Mouse (Mus musculus) Patski (cell line): Measurements from ENCODE around the gene Suds3. TPM values are rescaled to one million over a fixed set of nuclear protein-coding genes. Genes with fewer than 3 reads are reported as not detected.

Source experiments
- ATAC-seq: fragments of 100-300 bp; one replicate; pipeline ENCODE4 v1.8.0; 2021
- CTCF ChIA-PET: fragments of 350-600 bp; sonication (Branson Sonifier 250); formaldehyde crosslinking; loops from one replicate; lab custom pipeline; 2022; ENCODE audit warnings: inconsistent platforms; lab: Charles Lee
- POLR2A ChIA-PET: fragments of 350-600 bp; sonication (Branson Sonifier 250); formaldehyde crosslinking; loops from one replicate; lab custom pipeline; 2022; ENCODE audit warnings: antibody characterized with exemption, inconsistent platforms; lab: Charles Lee
- DNase-seq: peaks from one replicate; pipeline ENCODE4 v3.0.0-alpha.2; 2011; ENCODE audit warnings: low read depth, low spot score
- H3K27me3 ChIP-seq: fragments of 371-371 bp; one replicate; pipeline ENCODE4 v1.5.1; 2021
- CTCF ChIP-seq: fragments of 100-300 bp; IDR thresholded peaks from one replicate; pipeline ENCODE4 v1.5.1; 2021
- in situ Hi-C: fragments of 300-500 bp; cut with MboI; formaldehyde crosslinking; loops from 3 replicates; pipeline ENCODE4 v1.11.1; 2018; ENCODE audit warnings: low pct_unique_long_range_greater_than_20kb, mixed read lengths
- polyA plus RNA-seq: library from polyadenylated mRNA; unstranded; gene quantifications from one replicate; pipeline ENCODE4 v1.2.3, GENCODE M21; 2021

Gene Suds3
- polyA plus RNA-seq: 113 TPM

DNA sequence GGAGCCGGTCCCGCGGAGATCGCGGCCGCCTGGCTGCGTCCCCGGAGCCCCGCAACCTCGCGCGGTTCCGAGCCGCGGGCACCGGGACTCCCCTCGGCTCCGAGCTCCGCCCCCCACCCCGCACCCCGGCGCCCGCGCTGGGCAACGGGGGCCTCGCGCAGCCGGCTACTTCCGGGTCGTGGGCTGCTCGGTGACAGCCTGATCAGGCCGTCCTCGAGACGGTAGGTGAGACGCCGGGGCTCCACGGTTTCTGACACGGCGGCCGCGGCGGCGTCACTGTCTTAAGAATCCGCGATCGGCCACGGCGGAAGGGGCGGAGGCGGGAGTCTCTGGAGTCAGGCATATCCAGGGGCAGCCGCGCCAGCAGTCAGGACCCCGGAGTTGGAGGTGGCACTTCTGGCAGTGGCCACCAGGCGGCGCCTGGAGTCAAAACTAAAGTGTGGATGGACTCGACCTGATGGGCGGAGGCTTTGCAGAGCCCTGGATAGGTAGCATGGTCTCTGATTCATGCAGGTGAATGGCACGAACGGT, at the start of gene Suds3:
Gene Suds3 (minus strand): TSS at position 278 of the 531 bp plus-strand sequence.
- ChIA-PET CTCF (interaction anchor here (0.7 to 2.3 kb wide), 11 partner anchors 10 to 201 kb away, joined by 3 to 22 read pairs (median 4); partner anchors contain the start of gene Pebp1), POLR2A (interaction anchor here (1.0 kb wide), 1 partner anchor 165 kb away, joined by 3 read pairs; no protein-coding TSS in a partner anchor)
- no peaks in the 10 kb centered on the region for H3K27me3 ChIP-seq
- in situ Hi-C loops: loop anchor here (5.0 to 10.0 kb wide), 3 partner anchors 169 to 379 kb away; partner anchors contain the start of gene Pebp1
- DNase-seq (peak; percentile 59), ATAC-seq (peak; percentile 59)
- TF ChIP-seq CTCF: no peak

DNA sequence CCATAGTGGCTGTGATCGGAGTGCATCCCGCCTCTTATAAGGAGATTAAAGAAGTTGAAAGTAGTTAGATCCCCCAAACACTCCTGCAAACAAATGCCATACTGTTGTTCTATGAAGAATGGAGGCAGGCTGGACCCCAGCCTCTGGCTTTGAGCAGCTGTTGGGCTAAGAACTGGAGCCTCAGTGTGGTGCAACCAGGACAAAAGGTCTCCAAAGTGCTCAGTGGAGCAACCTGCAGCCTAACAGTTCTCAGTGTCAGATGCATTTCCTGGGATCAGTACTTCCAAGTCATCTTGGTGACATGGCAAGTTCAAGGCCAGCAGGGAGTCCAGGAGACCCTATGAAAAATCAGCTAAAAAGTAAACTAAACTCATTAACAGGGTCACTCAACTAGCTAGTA, 49.0 kb upstream of the Suds3 start:
- DNase-seq (no peak), ATAC-seq (no peak)
- in situ Hi-C loops: no loop called here
- CTCF ChIA-PET: no interaction called here
- no peaks in the 10 kb centered on the region for H3K27me3 ChIP-seq
- TF ChIP-seq CTCF: no peak
- POLR2A ChIA-PET: interaction anchor here (0.7 kb wide), 1 partner anchor 8 kb away, joined by 3 read pairs; no protein-coding TSS in a partner anchor

DNA sequence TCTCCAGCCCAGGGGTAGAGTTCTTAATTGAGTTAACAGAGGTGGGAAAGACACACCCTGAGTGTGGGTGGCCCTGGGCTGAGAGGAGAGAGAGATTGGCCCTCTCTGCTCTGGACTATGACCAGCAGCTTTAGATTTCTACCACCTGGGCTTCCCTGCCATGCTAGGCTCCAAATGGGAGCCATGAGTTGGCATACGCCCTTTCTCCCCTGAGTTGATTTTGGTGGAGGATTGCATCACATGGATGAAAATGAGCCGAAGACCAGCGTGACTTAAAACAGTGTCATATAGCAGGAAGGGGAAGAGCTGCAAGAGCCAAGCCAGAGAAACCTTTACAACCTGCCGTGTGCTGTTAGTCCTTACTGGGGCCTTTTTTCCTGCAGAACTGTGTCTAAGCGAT, 48.6 kb upstream of the Suds3 start:
- no peaks in the 10 kb centered on the region for H3K27me3 ChIP-seq
- ChIA-PET CTCF (no interaction called here), POLR2A (interaction anchor here (0.7 kb wide), 1 partner anchor 9 kb away, joined by 3 read pairs; no protein-coding TSS in a partner anchor)
- in situ Hi-C loops: no loop called here
- ATAC-seq (no peak), DNase-seq (no peak)
- no peak for TF ChIP-seq CTCF

DNA sequence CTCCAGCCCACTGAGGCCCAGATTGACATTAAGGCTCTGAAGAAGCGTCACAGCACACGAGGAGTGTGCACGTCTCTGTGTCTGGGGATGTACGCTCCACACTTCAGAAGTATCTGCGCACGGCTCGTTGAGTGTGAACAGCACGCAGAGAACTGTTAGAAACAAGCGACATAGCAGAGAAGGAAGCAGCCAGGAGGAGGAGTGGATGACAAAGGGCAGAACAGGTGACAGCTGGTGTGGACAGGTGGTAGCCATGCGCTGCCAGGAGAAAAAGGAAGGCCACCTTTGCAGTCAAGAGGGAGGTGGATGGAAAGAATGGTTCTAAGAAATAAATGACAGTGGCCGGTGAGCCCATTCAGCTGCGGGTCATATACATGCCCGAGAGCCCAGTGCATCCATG, 47.9 kb upstream of the Suds3 start:
- DNase-seq: no peak
- POLR2A ChIA-PET: no interaction called here
- no peak for TF ChIP-seq CTCF
- in situ Hi-C loops: no loop called here
- no peaks in the 10 kb centered on the region for H3K27me3 ChIP-seq
- CTCF ChIA-PET: no interaction called here
- no peak for ATAC-seq

DNA sequence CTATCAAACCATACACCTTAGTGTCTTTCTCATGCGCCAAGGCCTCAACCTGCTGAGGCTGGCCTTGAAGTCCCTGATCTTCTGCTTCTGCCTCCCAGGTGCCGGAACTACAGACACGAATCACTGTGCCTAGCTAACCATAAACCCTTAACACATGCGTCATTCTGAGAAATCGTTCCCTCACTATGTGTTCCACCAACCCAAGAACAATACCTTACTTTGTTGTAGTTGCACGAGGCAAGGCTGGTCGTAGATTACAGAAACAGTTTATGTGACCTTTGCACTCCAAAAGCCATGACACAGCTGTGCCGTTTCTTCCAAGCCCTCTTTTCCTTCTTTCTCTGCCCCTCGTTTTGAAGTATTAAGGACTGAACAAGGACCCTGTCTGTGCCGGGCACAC, 44.6 kb upstream of the Suds3 start:
- no peaks in the 10 kb centered on the region for H3K27me3 ChIP-seq
- no peak for TF ChIP-seq CTCF
- ChIA-PET CTCF (interaction anchor here (0.6 to 2.3 kb wide), 9 partner anchors 12 to 144 kb away, joined by 3 to 7 read pairs (median 3); partner anchors contain the start of gene Taok3), POLR2A (interaction anchor here (0.6 to 1.0 kb wide), 3 partner anchors 46 to 1239 kb away, joined by 3 to 7 read pairs (median 4); no protein-coding TSS in a partner anchor)
- DNase-seq (peak; percentile 10), ATAC-seq (no peak)
- in situ Hi-C loops: no loop called here

DNA sequence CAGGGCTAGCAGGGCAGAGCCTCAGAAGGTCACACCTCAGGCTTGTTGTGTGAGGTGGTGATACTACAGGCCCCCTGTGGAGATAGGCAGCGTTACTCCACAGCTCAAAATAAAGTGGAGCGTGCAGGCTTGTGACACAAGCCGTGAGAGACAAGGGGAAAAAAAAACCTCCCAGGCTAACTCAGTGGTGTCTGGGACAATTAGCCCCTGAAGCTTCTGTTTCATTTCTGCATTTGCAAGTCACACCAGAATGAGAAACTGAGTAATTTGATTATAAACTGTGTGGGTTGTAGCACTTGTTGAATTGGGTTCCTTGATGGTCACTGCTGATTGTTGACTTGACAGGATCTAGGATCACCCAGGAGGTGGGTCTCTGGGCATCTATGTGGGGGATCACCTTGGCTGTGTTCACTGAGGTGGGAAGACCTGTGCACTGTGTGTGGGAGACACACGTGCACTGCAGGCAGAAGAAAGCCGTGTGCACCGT, 43.9 kb upstream of the Suds3 start:
- TF ChIP-seq CTCF: no peak
- in situ Hi-C loops: loop anchor here (5.0 kb wide), 1 partner anchor 202 kb away; no protein-coding TSS in a partner anchor
- ChIA-PET CTCF (interaction anchor here (0.6 to 3.3 kb wide), 13 partner anchors 10 to 145 kb away, joined by 3 to 10 read pairs (median 3); partner anchors contain the start of gene Taok3), POLR2A (interaction anchor here (0.6 to 1.0 kb wide), 5 partner anchors 10 to 1240 kb away, joined by 3 to 7 read pairs (median 4); no protein-coding TSS in a partner anchor)
- H3K27me3 ChIP-seq: no peaks in the 10 kb centered on the region
- DNase-seq (no peak), ATAC-seq (peak; percentile 15)

DNA sequence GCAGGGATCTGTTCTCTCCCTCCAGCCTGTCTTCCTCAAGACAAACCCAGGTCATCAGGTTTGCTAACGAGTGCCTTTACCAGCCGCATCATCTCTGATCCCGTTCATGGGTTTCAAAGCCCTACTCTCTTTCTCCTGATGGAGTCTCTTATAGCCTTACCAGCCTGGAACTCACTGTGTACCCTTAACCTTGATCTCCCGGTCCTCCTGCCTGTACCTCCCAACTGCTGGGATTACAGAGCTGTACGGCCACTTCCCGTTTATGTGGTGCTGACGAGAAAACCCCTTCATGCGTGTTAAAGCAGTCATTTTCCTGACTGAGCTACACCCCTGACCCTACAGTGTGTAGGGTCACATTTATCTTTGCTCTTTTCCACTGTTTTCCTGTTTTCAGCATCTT, 43.4 kb upstream of the Suds3 start:
- no peak for TF ChIP-seq CTCF
- no peak for ATAC-seq

DNA sequence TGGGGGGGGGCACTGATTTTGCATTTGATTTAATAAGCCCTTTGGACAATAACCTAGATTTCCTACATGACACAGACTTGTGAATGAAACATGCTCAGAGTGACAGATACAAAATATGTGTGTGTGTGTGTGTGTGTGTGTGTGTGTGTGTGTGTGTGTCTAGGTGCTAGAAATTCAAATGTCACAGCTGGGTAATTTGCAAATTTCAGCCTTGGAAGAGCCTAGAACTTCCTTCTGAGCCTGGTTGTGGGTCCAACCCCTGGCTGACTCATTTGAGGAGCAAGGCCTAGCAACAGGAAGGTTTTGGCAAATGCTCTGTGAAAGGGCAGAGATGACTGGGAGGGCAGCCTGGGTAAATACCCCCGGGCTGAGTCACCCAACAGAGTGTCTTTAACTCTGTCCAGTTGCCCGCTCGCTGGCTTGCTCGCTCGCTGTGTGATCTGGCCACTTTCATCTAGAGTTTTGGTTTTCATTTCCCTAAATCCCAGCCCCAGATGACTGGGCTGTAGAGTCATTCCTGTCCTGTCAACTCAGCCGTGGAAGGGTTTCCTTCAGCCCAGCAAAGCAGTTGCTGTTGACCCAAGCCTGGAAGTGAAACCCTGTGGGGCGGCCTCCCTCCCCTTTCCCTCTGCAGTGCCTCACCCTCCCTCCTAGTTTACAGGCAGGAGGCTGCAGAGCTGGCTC, 42.6 kb upstream of the Suds3 start:
- no peaks in the 10 kb centered on the region for H3K27me3 ChIP-seq
- DNase-seq (peak; percentile 99), ATAC-seq (peak; percentile 97)
- TF ChIP-seq CTCF: no peak
- ChIA-PET CTCF (interaction anchor here (0.7 to 3.3 kb wide), 5 partner anchors 12 to 146 kb away, joined by 3 to 10 read pairs (median 4); no protein-coding TSS in a partner anchor), POLR2A (interaction anchor here (0.7 to 1.3 kb wide), 4 partner anchors 15 to 199 kb away, joined by 3 to 5 read pairs (median 3); partner anchors contain the start of gene Wsb2)
- in situ Hi-C loops: loop anchor here (5.0 kb wide), 1 partner anchor 204 kb away; no protein-coding TSS in a partner anchor

More for the DNA sequence above, 43.4 kb upstream of the Suds3 start:
- CTCF ChIA-PET: interaction anchor here (0.7 to 3.3 kb wide), 9 partner anchors 11 to 146 kb away, joined by 3 to 10 read pairs (median 3); partner anchors contain the start of gene Taok3
- POLR2A ChIA-PET: interaction anchor here (0.6 to 0.8 kb wide), 2 partner anchors 11 to 199 kb away, joined by 3 to 4 read pairs; no protein-coding TSS in a partner anchor
- no peaks in the 10 kb centered on the region for H3K27me3 ChIP-seq
- peak; percentile 28 for DNase-seq
- in situ Hi-C loops: loop anchor here (5.0 kb wide), 1 partner anchor 203 kb away; no protein-coding TSS in a partner anchor

DNA sequence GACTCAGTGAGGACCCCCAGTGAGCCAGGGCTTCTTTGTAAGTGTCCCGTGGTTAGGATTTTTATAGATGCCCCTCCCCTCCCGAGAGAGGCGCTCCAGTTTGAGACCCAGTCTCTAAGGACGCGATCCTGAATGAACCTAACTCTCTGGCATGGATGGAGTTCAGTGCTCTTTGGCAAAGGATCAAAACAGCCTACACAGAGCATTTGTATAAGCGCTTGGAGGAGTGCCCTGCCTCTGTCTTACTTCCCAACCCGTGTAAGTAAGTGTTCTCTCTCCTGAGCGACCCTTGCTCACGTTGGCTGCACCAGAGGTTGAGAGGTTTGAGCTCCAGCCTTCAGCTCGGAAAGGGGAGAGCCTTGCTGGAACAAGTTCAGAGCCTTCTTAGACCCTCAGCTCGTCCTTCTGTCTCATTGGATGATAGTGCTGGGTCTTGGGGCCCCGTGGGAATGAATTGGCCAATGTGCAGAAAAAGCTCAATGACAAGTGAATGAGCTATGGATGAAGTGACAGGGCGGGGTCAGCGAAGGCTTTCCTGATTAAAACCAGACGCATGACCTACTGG, 37.7 kb upstream of the Suds3 start:
- in situ Hi-C loops: no loop called here
- no peaks in the 10 kb centered on the region for H3K27me3 ChIP-seq
- CTCF ChIA-PET: interaction anchor here (1.0 to 1.6 kb wide), 3 partner anchors 9 to 19 kb away, joined by 3 to 6 read pairs (median 4); no protein-coding TSS in a partner anchor
- TF ChIP-seq CTCF: no peak
- POLR2A ChIA-PET: interaction anchor here (1.7 kb wide), 1 partner anchor 32 kb away, joined by 3 read pairs; no protein-coding TSS in a partner anchor
- no peak for DNase-seq
- ATAC-seq: no peak

DNA sequence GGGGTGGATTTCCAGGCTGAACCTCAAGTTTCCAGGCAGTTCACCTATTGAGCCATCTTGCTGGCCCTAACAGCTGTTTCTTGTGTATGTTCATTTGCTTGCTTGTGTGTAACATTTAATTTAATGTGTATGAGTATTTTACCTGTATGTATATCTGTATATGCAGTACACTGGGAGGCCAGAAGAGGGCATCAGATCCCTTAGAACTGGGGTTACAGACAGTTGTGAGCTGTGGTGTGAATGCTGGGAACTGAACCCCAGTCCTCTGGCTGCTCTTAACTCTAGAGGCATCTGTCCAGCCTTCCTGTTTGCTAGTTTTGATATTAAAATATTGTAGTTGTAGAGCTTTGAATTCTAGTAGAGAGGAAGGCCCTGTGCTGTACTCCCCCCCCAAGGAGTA, 37.0 kb upstream of the Suds3 start:
- CTCF ChIA-PET: interaction anchor here (1.0 to 1.6 kb wide), 3 partner anchors 9 to 18 kb away, joined by 3 to 6 read pairs (median 4); no protein-coding TSS in a partner anchor
- POLR2A ChIA-PET: interaction anchor here (0.6 to 1.7 kb wide), 3 partner anchors 20 to 33 kb away, joined by 3 to 4 read pairs (median 4); partner anchors contain the start of gene Taok3
- in situ Hi-C loops: no loop called here
- peak; percentile 54 for TF ChIP-seq CTCF
- no peak for ATAC-seq
- no peak for DNase-seq
- no peaks in the 10 kb centered on the region for H3K27me3 ChIP-seq
